Comparison of ENCODE assay signal across 28 mouse cellular contexts in the genomic region with DNA sequence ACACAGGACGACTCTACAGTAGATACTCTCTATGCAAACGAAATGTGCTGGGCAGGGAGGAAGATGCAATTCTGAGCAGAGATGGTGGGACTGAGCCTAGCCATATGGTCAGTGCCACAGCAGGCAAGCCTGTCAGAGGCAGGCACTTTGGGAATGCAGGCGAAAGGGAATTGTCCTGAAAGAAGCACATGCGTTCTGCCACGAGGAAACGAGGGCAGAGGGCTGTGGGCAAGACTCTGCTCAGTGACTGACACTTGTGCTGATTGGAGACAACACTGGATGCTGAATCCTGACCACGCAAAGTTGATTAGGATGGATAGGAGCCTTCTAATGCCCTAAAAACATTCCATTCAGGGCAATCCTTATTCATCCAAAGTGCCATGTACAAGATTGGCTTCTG.
DNase-seq lines count a peak whose midpoint lies in the region; ATAC-seq lines count a peak whose summit lies in the region.
"Had no signal": no experiment of that assay in that cellular context is flagged by ENCODE, and none has a peak within 500 bp of the region (broad histone marks: within the 10 kb centered on the region; RNA-seq: fewer than 3 reads in every experiment).

No protein-coding gene starts in this region.

- no peaks in the 10 kb centered on the region for H3K9me3 ChIP-seq in hindbrain, embryonic 12.5 days (replicated peaks)
- H3K9me3 ChIP-seq in hindbrain, embryonic 16.5 days (ENCODE audit: control insufficient read depth, low read length): no peaks in the 10 kb centered on the region
- no peaks in the 10 kb centered on the region for H3K9me3 ChIP-seq in midbrain, embryonic 13.5 days
- H3K9me3 ChIP-seq in midbrain, embryonic 11.5 days (ENCODE audit: control insufficient read depth, low read length): no peaks in the 10 kb centered on the region
- H3K9me3 ChIP-seq in midbrain, embryonic 15.5 days: no peaks in the 10 kb centered on the region
- H3K9me3 ChIP-seq: embryonic facial prominence, embryonic 15.5 days; forebrain, embryonic 12.5 days; hindbrain, embryonic 15.5 days; intestine, embryonic 15.5 days had no signal

- WGBS in hindbrain, embryonic 12.5 days: 52% methylated on average over 7 of the region's 7 CpGs
- WGBS in hindbrain, embryonic 16.5 days: 44% methylated on average over 7 of the region's 7 CpGs
- WGBS in midbrain, embryonic 13.5 days: 53% methylated on average over 7 of the region's 7 CpGs
- WGBS in midbrain, embryonic 11.5 days: 71% methylated on average over 7 of the region's 7 CpGs
- WGBS in midbrain, embryonic 15.5 days: 45% methylated on average over 7 of the region's 7 CpGs

- H3K4me2 ChIP-seq in hindbrain, embryonic 12.5 days (replicated peaks): no peak overlapping the region
- H3K4me2 ChIP-seq in hindbrain, embryonic 16.5 days (ENCODE audit: low read length): no peak overlapping the region
- no peak overlapping the region for H3K4me2 ChIP-seq in midbrain, embryonic 13.5 days (replicated peaks)
- no peak overlapping the region for H3K4me2 ChIP-seq in midbrain, embryonic 11.5 days
- no peak overlapping the region for H3K4me2 ChIP-seq in midbrain, embryonic 15.5 days
- H3K4me2 ChIP-seq: embryonic facial prominence, embryonic 15.5 days; forebrain, embryonic 12.5 days; hindbrain, embryonic 15.5 days; intestine, embryonic 15.5 days had no signal

- H3K4me1 ChIP-seq in hindbrain, embryonic 12.5 days: peaks cover 3% of the 10 kb centered on the region
- no peaks in the 10 kb centered on the region; the same call in 1 of the 2 replicates for H3K4me1 ChIP-seq in hindbrain, embryonic 16.5 days (ENCODE audit: control insufficient read depth, insufficient read depth, low read depth, low read length)
- H3K4me1 ChIP-seq in midbrain, embryonic 13.5 days (replicated peaks): peaks cover 16% of the 10 kb centered on the region
- H3K4me1 ChIP-seq in midbrain, embryonic 11.5 days (ENCODE audit: control insufficient read depth, insufficient read depth, low read length): peaks cover 2% of the 10 kb centered on the region; the same call in 1 of the 2 replicates
- H3K4me1 ChIP-seq in midbrain, embryonic 15.5 days: peaks cover 8% of the 10 kb centered on the region; the same call in 1 of the 2 replicates
- H3K4me1 ChIP-seq: embryonic facial prominence, embryonic 15.5 days; intestine, embryonic 15.5 days had no signal

- no peak overlapping the region for H3K27ac ChIP-seq in hindbrain, embryonic 12.5 days
- no peak overlapping the region for H3K27ac ChIP-seq in hindbrain, embryonic 16.5 days (ENCODE audit: low read depth, low read length)
- H3K27ac ChIP-seq in midbrain, embryonic 13.5 days: peak overlapping the region; percentile 7; the same call in 1 of the 2 replicates
- H3K27ac ChIP-seq in midbrain, embryonic 11.5 days (ENCODE audit: low read depth, low read length): no peak overlapping the region
- no peak overlapping the region for H3K27ac ChIP-seq in midbrain, embryonic 15.5 days
- H3K27ac ChIP-seq: embryonic facial prominence, embryonic 15.5 days; forebrain, embryonic 12.5 days; hindbrain, embryonic 15.5 days; intestine, embryonic 15.5 days; liver, embryonic 14.5 days had no signal

- ATAC-seq in hindbrain, embryonic 12.5 days (ENCODE audit: low FRiP score): 0 out of 2 replicates have a peak, but pooled peaks have one; percentile 29
- no peak; the same call in 1 of the 2 replicates for ATAC-seq in hindbrain, embryonic 16.5 days
- peak; percentile 56; the same call in 1 of the 2 replicates for ATAC-seq in midbrain, embryonic 13.5 days
- ATAC-seq in midbrain, embryonic 11.5 days (ENCODE audit: low FRiP score): no peak
- peak; percentile 50; the same call in 1 of the 2 replicates for ATAC-seq in midbrain, embryonic 15.5 days (replicated peaks)
- ATAC-seq: forebrain, postnatal 0 days; intestine, embryonic 15.5 days had no signal

- no peak overlapping the region for H3K9ac ChIP-seq in hindbrain, embryonic 12.5 days
- no peak overlapping the region for H3K9ac ChIP-seq in hindbrain, embryonic 16.5 days (ENCODE audit: low read depth, low read length)
- no peak overlapping the region for H3K9ac ChIP-seq in midbrain, embryonic 13.5 days (replicated peaks)
- H3K9ac ChIP-seq in midbrain, embryonic 11.5 days (ENCODE audit: low read length): no peak overlapping the region
- H3K9ac ChIP-seq in midbrain, embryonic 15.5 days: no peak overlapping the region
- H3K9ac ChIP-seq: embryonic facial prominence, embryonic 15.5 days; forebrain, embryonic 12.5 days; forebrain, postnatal 0 days; hindbrain, embryonic 15.5 days; intestine, embryonic 15.5 days; liver, embryonic 14.5 days had no signal

- H3K27me3 ChIP-seq in hindbrain, embryonic 12.5 days: no peaks in the 10 kb centered on the region
- H3K27me3 ChIP-seq in hindbrain, embryonic 16.5 days (replicated peaks; ENCODE audit: control insufficient read depth, insufficient read depth, low read length): no peaks in the 10 kb centered on the region
- H3K27me3 ChIP-seq in midbrain, embryonic 13.5 days: no peaks in the 10 kb centered on the region
- no peaks in the 10 kb centered on the region for H3K27me3 ChIP-seq in midbrain, embryonic 11.5 days (ENCODE audit: control insufficient read depth, insufficient read depth, low read length)
- H3K27me3 ChIP-seq in midbrain, embryonic 15.5 days (replicated peaks): no peaks in the 10 kb centered on the region
- H3K27me3 ChIP-seq: embryonic facial prominence, embryonic 15.5 days; forebrain, embryonic 12.5 days; hindbrain, embryonic 15.5 days; intestine, embryonic 15.5 days had no signal

- no peak overlapping the region for H3K4me3 ChIP-seq in hindbrain, embryonic 12.5 days
- no peak overlapping the region for H3K4me3 ChIP-seq in hindbrain, embryonic 16.5 days (ENCODE audit: low read length)
- H3K4me3 ChIP-seq in midbrain, embryonic 13.5 days (replicated peaks): no peak overlapping the region
- no peak overlapping the region for H3K4me3 ChIP-seq in midbrain, embryonic 11.5 days (ENCODE audit: low read depth, low read length)
- no peak overlapping the region for H3K4me3 ChIP-seq in midbrain, embryonic 15.5 days
- H3K4me3 ChIP-seq: embryonic facial prominence, embryonic 15.5 days; forebrain, embryonic 12.5 days; hindbrain, embryonic 15.5 days; intestine, embryonic 15.5 days had no signal

- no peak for DNase-seq in midbrain, embryonic 11.5 days (ENCODE audit: low spot score, missing footprints)
- peak; percentile 88 for DNase-seq in retina, postnatal 1 day
- no peak for DNase-seq in urinary bladder, postnatal 14 days (ENCODE audit: low spot score)
- DNase-seq: adrenal gland, adult 2 months; adrenal gland, postnatal 36 days; B cell, adult 2 months; cerebellum, adult 8-10 months; forebrain, postnatal 0 days; gastrocnemius, postnatal 14 days; heart, postnatal 14 days; kidney, adult 2 months; kidney, postnatal 4 days; layer of hippocampus, postnatal 36 days; liver; lung, adult 2 months; lung, postnatal 14 days; right cerebral cortex, adult 18-20 months; spleen, adult 18-20 months; thymus, postnatal 14 days had no signal

- no peaks in the 10 kb centered on the region for H3K36me3 ChIP-seq in hindbrain, embryonic 12.5 days
- H3K36me3 ChIP-seq in hindbrain, embryonic 16.5 days (ENCODE audit: control insufficient read depth, insufficient read depth, low read length): no peaks in the 10 kb centered on the region
- no peaks in the 10 kb centered on the region for H3K36me3 ChIP-seq in midbrain, embryonic 13.5 days
- H3K36me3 ChIP-seq in midbrain, embryonic 11.5 days (ENCODE audit: control insufficient read depth, insufficient read depth, low read length): no peaks in the 10 kb centered on the region
- H3K36me3 ChIP-seq in midbrain, embryonic 15.5 days (replicated peaks): no peaks in the 10 kb centered on the region
- H3K36me3 ChIP-seq: embryonic facial prominence, embryonic 15.5 days; forebrain, embryonic 12.5 days; hindbrain, embryonic 15.5 days; intestine, embryonic 15.5 days had no signal

Comparison
In these comparisons a context has a peak if more than half of its experiments do, and no peak if none do; other contexts are left out.
1. ATAC-seq: peak in hindbrain, embryonic 12.5 days (single experiment), midbrain, embryonic 13.5 days (single experiment) and midbrain, embryonic 15.5 days (single experiment); none in hindbrain, embryonic 16.5 days (single experiment) and midbrain, embryonic 11.5 days (single experiment).